Mouse (Mus musculus): ENCODE measurements around the gene Ddah2.
A peak's percentile ranks its signal among the peaks of the same experiment; 100 is the strongest.

DNA sequence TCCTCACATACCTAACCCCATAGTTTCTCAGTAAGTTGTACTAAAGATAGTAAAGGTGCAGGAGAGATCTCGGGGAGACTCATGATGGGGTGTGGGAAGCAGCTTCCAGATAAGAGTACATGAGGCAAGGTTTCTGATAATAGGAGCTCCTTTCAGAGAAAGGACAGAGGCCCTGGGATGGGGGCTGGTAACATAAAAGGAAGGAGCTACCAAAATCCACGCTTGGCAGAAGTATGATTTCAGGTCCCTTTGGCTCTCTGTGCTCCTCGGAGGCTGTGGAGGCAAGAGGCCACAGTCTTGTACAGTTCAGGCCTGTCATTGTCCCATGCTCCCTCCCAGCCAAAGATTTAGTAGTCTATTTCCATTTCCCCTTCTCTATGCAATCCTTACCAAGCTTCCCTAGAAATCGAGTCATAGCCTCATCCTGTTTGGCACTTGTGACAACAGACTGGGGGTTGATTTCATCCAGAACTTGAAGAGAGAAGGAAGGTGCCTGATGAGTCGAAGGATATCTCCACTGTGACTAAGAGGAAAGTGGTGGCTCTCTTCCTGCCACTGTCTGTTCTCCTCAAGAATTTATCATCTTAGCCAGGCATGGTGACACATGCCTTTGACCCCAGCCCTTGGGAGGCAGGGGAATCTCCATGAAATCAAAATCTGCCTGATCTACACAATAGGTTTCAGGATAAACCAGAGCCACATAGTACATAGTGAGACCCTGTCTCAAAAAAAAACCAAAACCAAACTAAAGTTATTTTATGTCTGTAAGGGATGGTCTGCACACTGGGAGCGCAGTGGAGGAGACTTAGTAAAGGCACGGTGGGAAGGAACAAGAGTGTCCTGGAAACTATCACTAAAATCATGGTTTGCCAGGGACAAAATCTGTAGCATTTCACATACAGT, 13.7 kb upstream of the Ddah2 start:
- TF ChIP-seq CTCF (IDR thresholded peaks at IDR 0.05; ENCODE audit: low read depth) (no peak), EP300 (IDR thresholded peaks at IDR 0.05; ENCODE audit: low read depth) (peak; percentile 80)

Measured in liver, embryonic 14.5 days (tissue).